Mouse (Mus musculus): Measurements from ENCODE around the gene Gm20388.

- TF ChIP-seq POLR2A (IDR thresholded peaks at IDR 0.05; ENCODE audit: borderline replicate concordance, insufficient read depth, low read length) (no peak), CTCF (IDR thresholded peaks at IDR 0.05; ENCODE audit: borderline replicate concordance, insufficient read depth, low read depth, low read length) (peak; percentile 85)
Measured at GRCm38 (mm10) chr8:121977819-121978590, 2067.4 kb downstream of the Gm20388 start.
